Mouse (Mus musculus) inflammation-experienced regulatory T-cells (primary cell): Measurements from ENCODE around the gene Gm21616. TPM values are rescaled to one million over a fixed set of nuclear protein-coding genes. Genes with fewer than 3 reads are reported as not detected.

Experiments used
- polyA plus RNA-seq, 2 experiments: library from polyadenylated mRNA; unstranded; fragments of 100-300 nt; shearing (Covaris generic); gene quantifications; one replicate each; pipeline ENCODE4 v1.2.1; 2017

Gm21616 gene
- polyA plus RNA-seq: not detected

DNA sequence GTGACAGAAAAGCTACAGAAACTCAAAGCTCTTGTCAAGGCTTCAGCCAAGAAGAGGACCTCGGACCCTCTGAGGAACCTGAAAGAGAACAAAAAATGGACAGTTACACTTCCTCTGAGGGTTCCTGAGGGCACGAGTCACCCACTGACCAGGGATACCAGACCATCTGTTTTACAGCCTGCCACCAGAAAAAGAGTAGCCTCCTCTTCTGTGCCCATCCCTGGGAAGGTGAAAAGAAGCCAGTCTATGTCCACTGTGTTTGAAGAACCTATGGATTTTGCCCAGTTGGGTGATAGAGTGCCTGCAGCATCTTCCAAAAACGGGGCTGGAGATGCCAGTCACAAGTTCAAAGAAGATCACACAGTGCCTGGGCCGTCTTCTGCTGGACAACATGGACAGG lies at the start of gene Gm21616:
TSS of gene Gm21616 (plus strand) at position 301 of the 400 bp plus-strand sequence.

